Mouse (Mus musculus) embryo, embryonic 10 days (tissue): ENCODE measurements at regions not wholly inside any gene's neighbourhood (a gene's known extent, or its start where the extent isn't known, plus 50 kb on each side); places are given as distances from the start of the nearest gene placed in this dataset.
A peak's percentile ranks its signal among the peaks of the same experiment; 100 is the strongest.

Experiments used
- DNase-seq: peaks from one replicate; pipeline ENCODE4 v3.0.0-alpha.2; 2015; ENCODE audit warnings: low spot score

DNA sequence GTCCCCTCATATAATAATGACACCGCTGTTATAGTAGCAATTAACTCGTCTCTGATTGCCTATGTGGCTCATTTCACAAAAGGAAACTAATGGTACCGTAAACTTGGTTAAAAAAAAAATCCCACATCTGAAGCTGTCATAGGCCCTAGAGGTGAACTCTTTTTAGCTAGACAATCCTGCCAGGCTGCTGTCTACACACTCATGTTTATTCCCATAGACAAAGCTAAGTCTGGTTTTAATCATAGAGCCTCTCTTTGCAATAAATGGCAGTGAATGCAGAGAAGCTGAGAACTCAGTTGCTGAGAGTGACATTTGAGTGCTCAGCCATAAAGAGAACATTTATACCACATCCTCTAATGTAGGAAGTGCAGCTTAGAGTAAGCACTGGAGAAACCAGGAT is 111.3 kb upstream of the Adra1d start:
- no peak for DNase-seq

DNA sequence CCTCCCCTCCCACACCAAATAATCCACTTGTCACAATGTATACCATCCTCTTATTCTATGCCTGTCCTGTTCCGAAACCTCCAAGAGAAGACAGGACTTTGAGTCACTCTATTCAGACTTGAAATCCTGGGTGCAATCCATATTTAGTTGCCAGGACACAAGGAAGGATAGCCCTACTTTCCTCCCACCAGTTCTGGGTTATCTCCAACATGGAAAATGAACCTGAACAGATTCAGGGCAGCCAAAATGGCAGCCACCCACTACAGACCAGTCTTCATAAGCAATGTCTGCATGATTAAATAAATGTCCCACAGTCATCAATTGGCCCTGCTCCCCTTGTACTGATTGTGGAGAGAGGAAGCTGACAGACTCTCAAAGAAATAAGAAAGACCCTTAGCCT is 110.6 kb upstream of the Adra1d start:
- DNase-seq: no peak

DNA sequence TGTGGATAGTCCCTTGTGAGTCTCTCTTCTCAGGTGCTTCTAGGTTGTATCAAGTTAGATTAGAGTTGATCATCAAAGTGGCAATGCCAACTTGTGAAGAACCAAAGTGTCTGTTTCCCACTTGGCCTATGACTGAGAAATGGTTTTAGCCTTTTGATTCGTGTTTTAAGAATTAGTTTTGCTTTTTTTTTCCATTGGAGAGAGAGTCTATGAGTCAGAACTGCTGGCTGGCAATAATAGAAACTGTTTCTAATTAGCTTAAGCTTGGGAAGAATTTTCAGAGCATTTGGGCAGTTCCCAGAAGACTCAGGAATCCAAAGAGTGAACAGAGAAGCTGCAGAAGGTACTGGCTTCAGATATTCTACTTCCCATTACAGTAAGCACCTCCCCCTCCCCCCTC is 110.1 kb upstream of the Adra1d start:
- no peak for DNase-seq

DNA sequence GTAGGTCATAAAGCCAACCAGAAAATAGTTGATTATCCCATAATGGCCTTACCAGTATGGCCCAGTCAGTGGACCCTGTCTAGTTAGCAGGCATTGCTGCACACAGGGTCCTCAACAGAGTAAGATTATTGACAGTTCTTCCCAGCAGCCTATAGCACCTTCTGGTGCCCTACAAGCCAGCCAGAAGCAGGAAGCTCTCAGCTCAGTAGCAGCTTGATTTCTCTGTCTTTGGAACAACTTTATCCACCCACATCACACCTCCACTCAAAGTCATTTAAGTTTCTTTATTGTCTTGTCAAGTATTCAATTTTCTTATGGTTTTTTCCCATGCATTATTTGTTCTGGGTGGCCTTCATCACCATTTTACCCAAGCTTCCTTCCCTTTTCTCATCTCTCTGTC is 108.8 kb upstream of the Adra1d start:
- DNase-seq: no peak

DNA sequence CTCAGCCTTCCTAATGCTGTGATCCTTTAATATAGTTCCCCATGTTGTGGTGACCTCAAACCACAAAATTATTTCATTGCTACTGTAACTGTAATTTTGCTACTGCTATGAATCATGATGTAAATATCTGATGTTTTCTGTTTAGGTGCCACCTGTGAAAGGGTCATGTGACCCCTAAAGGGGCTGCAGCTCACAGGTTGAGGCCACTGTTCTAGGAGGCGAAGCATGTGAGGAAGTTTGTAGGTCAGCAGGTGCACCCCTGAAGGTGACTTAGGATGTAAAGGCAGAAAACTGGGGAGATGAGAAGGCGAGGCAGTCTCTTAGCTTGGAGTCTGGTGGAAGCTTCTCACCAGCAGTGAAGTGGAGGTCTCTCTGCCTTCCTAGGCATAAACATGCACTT is 105.8 kb upstream of the Adra1d start:
- no peak for DNase-seq

DNA sequence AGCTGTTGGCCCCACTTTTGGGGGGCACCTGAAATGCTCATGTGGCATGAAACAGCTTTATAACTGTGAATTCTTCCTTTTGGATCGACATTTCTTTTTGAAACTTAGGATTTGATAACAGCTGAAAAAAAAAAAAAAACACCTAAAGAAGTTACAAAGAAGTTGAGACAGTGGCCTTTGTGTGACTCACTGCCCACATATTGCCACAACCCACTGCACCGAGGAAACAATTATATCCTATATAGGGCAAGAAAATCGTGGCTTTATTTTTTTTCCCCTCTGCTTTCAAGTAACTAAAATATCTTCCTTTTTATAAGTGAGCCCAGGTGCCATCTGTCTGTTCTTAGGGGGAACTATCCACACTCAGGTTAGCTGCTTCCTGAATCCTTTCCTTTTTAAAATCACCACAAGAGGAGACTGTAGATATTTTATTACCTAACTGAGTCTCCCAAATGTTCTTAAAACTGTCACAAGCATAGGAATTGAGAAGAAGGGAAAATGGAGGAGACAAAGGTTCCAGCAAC is 104.8 kb upstream of the Adra1d start:
- no peak for DNase-seq

DNA sequence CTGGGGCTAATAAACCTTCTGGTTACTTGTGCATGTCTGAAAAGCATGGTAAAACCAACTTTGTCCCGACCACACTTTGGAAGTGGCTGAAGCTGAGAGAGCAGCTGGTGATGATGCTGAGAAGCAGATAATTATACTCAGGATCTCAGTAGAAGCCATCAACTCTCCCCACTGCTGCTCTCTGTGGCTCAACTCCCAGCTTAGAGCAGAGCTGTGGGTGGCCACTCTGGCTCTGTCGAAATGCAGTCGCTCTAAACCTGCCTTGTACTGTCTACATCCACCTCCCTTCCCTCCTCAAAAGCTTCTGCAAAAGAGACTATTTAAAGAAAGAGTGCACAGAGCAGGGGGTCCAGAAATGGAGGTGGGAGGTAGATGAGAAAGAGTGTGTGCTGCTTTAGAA is 102.5 kb upstream of the Adra1d start:
- no peak for DNase-seq

DNA sequence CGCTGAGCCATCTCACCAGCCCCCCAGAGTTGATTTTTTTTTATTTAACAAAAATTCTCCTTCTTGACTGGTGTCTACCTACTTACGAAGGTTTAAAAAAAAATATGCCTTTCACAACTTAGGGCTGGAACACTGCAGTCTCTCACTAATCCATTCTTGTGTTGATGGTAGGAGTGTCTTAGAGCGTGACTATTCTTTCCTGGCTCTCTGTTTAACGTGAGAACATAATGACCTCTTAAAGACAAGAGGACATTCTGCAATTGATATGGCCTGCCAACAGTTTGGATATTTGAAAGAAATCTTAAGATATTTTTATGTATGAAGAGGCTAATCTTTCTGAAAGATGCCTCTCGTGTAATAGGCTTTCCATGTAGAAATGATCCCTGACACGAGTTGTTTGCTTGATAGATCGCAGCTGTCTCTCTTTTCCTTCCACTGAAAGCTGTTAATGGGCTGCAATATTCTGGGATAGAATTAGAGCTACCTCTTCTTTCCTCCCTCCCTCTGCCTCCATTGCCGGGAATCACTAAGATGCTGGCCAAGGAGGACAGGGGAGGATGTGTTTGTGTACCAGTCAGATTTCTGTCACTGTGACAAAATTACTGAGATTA is 101.2 kb upstream of the Adra1d start:
- no peak for DNase-seq

DNA sequence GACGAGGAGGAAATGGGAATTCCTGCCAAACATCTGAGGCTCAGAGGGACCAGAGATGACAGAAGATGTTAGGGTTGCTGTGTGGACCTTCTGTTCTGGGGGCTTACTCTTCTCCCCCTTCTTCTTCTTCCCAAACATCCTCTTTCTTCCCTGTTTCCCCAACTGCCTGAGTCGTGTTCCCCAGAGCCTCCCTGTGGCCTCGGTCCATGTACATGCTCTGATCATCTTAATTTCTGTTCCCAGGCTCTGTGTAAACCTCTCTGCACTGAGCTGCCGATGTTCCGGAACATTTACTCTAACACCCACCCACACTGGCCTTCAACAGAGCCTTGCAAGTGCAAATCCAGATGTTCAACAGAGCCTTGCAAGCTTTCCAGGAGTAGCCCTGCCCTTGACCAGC is 90.1 kb upstream of the Adra1d start:
- DNase-seq: peak; percentile 6

DNA sequence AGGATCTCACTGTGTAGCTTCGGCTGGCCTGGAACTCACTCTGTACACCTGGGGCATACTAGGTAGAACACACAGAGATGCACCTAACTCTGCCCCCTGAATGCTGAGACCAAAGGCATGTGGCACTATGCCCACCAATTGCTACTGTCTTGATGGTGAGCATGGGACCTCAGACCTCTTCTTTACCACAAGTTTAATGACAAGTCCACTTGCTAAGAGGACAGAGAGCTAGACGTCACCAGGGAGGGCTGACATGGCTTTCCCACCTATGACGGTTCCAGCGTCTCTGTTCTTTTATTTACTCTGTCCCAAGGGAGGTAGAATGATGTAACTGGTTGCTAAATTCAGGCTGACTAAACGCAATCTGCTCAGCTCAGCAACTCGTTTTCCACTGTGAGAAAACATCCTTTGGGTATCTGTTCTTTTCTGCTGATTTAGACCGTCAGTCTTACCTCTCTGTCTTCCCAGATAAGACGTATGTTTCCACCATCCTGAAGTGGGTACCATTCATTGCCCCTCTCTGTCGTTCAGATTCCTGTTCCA is 88.6 kb upstream of the Adra1d start:
- no peak for DNase-seq

DNA sequence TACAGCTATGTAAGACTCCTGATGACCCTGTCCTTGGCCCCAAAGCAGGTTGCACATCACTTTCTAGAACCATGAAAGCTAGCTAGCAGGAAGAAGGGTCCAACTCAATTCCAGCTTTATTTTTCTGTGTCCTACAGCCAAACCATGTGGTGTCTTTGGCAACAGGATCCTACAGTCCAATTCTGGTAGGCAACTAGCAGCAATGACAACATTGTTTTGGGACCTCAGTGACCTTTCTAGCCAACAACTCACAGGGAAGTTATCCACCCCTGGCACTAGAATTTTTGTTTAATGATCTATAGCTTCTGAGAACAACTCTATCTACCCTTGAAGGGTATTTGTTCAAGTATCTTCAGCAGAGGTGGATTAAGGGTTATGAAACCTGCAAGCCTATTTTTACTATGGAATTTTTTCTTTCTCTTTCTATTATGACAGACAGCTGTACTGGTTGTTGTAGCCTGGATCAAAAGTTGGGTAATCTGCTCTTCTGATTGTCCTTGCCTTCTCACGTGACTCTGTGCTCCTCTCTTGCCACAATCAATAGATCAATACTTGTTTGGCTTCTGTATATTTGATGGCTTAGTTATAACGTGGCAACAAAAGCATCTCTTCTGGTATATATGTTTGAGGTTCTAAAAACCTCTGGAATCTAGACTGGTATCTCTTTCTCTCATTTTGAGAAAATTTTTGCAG is 82.2 kb upstream of the Adra1d start:
- no peak for DNase-seq

DNA sequence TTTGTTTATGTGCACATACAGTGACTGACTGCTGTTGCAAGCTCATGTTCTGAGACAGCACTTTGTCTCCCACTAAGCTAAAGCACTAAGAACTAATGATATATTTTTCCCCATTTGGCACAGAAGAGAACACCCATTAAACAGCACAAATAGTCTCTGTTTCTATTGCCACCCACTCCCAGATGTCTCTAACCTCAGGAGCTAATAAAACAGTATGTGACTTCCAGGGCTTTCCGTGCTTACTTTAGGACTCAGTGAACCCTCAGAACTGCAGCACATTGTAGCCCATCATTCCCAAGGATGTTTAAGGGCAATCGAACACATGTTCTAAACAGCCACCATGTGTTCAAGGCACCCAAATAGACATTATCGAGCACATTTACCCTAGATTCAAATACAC is 80.4 kb upstream of the Adra1d start:
- no peak for DNase-seq

DNA sequence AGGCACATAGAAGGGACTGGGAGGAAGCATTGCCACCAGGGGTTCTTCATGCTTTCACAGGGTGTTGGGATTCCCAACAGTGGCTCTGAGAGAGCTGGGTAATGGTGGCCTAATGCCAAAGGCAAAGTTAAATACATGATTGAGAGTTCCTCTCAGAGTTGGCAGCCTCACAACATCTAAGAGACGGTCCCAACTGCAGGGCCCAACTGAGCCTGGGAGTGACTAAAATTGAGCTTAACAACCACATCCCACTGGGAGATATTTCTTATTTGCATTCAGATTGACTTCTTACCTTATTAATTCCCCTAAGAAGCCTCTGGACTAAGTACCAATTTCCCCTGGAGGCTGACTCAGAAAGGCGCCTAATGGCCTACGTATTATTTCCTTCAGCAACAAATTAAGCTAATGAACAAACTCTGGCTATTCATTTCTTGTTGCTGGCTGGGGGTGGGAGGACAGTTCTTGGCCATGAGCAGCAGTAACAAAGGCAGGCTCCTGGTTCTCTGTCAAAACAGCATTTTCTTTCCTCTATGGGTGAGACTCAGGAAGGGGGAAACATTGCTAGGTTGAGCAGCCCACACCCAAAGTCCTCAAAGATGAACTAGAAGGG is 77.0 kb upstream of the Adra1d start:
- DNase-seq: no peak

DNA sequence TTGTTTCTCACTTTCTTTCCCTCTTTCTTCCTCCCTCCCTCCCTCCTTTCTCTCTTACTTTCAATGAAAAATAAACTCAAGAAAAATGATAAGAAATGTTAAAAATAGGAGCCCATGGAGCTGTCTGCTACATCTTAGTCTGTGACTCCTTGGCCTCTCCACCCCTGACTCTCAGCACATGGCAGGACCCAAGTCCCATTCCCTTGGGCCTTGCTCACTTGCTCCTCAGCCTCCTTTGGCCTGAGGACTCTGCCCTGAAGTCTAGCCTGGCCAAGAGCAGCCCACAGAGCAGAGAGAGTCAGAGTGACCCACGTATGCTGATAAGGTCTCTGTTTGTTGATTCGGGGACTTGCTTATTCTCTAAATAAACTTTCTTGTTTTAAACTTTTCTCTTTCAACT is 73.7 kb upstream of the Adra1d start:
- no peak for DNase-seq

DNA sequence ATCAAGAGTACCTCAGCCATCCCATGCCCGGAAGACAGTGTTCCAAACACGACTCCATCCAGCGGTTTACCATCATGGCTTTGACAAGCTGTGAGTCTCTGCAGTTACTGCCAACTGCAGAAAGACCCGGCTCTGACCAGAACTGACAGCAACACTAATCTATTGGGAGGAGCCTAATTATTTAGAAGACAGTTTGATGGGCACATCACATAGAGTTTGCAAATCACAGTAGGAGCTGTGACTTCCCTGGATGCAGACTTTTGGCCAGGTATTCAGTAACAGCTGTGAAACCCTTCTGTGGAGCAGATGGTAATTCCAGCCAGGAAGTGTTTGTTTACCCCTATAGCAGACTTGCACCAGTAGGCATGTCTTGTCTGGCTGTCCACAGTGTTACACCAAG is 55.8 kb upstream of the Adra1d start:
- no peak for DNase-seq

DNA sequence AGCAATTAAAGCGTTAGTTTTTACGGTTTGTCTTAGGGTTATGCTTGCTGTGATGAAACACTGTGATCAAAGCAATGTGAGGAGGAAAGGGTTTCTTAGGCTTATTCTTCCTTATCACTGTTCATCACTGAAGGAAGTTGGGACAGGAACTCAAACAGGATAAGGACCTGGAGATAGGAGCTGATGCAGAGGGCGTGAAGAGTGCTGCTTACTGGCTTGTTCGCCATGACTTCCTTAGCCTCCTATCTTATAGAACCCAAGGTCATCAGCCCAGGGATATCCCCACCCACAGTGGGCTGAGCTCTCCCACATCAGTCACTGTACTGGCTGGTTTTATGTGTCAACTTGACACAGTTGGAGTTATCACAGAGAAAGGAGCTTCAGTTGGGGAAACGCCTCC is 50.4 kb upstream of the Adra1d start:
- no peak for DNase-seq
